Mouse (Mus musculus): ENCODE measurements around the gene Aldh1a3.

DNA sequence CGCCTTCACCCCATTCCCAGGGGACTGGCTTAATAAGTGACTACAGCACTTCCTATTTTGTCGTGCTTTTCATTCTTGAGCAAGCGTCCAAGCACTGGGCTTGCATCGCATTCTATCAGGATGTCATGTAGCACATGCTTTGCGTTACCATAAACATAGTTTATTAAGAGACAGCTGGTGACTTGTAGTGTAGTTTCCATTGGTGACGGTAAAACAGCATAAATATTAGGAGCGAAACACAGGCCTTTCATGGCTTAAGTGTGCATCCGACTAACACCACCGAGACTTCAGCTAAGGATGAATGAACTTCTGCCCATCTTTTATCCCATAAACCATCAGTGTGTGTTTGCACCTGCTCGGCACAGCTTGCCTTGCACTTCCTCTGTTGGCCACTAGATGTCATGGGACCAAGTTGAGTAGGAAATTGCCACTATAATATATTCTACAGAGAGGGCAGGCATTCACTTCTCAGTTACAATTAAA lies 7.2 kb upstream of the Aldh1a3 start:
- TF ChIP-seq RCOR1 (conservative IDR thresholded peaks at IDR 0.05; ENCODE audit: low read depth, low read length), result no peak
- no peak for TF ChIP-seq JUND (conservative IDR thresholded peaks at IDR 0.05; ENCODE audit: low read depth, low read length)
- TF ChIP-seq MAFK (IDR thresholded peaks at IDR 0.05; ENCODE audit: insufficient replicate concordance, low read length), result no peak
- TF ChIP-seq CTCF (conservative IDR thresholded peaks at IDR 0.05 in 1 of 2, IDR thresholded peaks at IDR 0.05 in 1 of 2; ENCODE audit: low read depth in 2 of 2, low read length in 2 of 2), result peak; percentile 81 to 99
- no peak for TF ChIP-seq MYC (IDR thresholded peaks at IDR 0.05; ENCODE audit: low read depth, low read length)
- TF ChIP-seq ZKSCAN1 (IDR thresholded peaks at IDR 0.05; ENCODE audit: borderline replicate concordance, low read depth, low read length), result no peak
- TF ChIP-seq POLR2A (IDR thresholded peaks at IDR 0.05; ENCODE audit: low read depth, low read length), result no peak
- no peak for TF ChIP-seq GABPA (IDR thresholded peaks at IDR 0.05; ENCODE audit: insufficient replicate concordance, low read depth, low read length)
